Mouse (Mus musculus) layer of hippocampus, postnatal 36 days (tissue): ENCODE measurements around the gene Ip6k3. TPM values are rescaled to one million over a fixed set of nuclear protein-coding genes. Genes with fewer than 3 reads are reported as not detected.

Experiments
- DNase-seq, 2 experiments: peaks; one replicate each; pipeline ENCODE4 v3.0.0; 2022
- total RNA-seq, 2 experiments: library from RNA; stranded (reverse); gene quantifications; 2 replicates each; pipeline ENCODE4 v1.2.3; 2021

Ip6k3 gene
- under 1 TPM in 1 of 2 experiments, not detected in 1; 0.27 TPM for total RNA-seq

DNA sequence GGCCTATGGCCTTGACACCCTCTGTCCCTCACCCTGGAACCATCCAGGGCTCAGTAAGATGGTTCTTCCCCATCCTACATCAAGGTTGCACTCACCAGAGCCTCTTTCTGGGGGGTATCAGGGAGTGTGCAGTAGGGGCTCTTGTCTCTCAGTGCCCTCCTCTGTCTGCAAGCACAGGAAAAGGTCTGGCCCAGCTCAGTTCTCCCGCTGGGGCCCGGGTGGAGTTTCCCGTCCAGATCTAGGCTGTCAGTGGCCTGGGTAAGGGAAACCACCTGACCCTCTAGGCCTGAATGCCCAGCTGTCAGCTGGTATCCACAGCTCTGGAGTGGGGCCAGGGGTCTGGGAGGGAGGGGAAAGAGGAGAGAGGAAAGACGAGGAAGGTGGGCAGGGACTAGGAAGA lies at the start of gene Ip6k3:
TSS of gene Ip6k3 (minus strand) at position 251 of the 400 bp plus-strand sequence.
- DNase-seq = no peak

DNA sequence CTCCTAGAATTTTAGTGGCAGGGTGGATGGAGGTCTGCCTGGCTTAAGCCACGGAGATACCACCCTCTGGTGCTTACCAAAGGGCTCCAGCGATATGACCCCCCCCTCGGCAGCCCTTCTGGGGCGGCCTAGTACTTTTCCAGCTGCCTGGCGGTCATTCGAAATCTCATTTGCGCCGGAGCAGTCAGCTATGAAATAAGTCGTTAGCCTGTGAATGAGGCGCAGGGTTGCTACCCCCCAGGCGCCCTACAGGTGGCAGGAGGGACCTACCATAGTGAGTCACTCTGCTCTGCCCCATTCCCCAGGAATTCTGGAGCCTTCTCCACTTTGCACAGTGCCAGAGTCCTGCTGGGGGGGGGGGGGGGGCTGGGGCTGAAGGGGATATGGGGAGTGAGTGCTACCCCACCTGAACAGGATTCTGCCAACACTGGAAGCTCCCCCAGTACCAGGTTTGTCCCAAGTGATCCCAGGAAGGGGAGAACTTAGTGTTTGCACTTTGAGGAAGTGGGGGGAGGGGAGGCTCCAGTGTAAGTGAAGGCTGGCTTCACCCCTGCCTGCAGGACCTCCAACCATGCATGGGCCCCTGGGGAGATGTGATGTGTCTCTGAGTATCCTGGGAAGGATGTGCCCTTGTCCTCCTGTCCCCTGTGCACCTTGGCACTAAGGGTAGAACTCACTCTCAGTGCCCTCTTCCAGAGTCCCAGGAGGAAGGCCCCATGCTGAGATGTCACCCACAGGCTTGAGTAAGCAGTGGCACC lies 45.4 kb upstream of the Ip6k3 start:
- DNase-seq = no peak

DNA sequence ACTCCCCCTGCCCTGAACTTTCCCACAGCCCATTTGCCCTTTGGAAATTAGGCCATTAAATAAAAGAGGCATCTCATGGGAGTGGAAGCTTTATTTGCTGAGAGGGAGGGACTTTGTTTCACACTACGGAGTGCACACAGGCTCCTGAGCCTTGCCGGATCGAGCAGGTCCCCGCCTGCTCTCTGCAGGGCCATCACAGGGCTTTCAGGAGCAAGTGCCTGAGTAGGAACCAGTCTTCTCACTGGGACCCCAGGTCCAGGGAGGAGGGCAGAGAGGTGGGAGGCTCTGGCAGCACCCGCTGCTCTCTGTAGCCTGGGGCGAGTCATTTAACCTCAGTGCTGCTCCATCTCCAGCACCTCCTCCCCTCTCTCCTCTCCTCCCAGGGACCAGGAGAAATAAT lies 44.4 kb upstream of the Ip6k3 start:
- DNase-seq = no peak

DNA sequence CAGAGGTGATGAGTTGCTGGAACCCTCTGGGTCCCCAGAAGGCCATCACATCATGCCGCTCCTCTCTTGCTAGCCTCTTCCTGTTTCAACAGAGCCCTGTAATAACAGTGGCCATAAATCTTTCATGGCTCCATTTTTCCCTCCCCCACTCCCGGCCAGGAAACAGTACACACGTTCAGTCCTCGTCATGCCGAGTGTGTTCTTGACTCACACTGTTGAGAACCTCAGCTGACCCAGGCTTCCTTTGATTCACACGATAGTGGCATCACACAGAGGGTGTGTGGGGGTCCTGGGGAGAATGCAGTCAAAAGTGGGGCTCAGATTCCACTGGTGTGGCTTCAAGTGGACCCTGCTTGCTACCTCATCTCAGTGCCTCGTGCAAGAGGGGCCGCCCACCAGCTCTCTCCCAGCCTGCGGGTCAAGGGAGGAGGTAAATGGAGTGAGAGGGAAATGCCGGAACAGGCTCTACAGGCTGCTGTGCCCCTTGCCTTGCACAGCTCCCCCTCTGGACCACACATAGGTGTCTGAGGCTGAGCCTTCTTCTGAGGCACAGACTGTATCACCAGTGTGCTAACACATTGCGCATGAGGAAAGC lies 39.6 kb upstream of the Ip6k3 start:
- DNase-seq = no peak

DNA sequence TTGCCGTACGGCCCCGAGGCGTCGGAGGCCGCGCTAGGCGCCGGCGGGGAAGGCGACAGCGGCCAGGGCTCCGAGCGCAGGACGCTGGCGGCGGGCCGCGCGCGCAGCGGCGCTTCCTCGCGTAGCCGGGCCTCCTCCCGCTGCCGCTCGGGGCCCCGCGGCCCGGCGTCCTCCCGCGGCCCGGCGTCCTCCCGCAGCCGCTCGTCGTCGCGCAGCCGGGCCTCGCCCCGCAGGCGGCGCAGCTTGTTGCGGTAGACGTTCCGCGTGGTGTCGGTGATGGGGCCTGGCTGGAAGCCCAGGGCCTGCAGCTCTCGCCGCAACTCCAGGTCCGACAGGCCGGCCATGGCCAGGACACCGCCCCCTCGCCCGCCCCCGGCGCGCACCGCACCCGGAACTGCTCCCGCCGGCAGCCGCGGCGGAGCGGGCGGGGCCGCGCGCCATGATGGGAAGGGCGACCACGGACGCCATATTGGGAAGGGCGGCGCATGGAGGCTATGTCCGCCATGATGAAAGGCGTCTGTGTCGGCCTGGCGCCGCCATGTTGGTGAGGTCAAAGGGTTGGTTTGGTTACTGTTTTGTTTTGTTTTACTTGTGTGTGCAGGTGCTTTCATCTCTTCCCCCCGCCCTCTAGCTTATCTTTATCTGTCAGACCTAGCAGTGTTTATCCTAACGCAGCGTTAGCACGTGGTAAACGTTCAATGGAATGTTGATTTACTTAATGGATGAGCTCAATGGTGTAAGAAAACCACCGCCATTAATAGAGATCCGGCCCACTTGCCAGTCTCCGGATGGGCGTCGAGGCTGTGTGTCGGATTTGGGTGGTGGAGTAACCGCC lies 36.7 kb upstream of the Ip6k3 start, which contains the start of gene Lemd2:
TSS of gene Lemd2 (minus strand) at position 395 of the 835 bp plus-strand sequence.
- DNase-seq = peak; percentile 94 to 96

DNA sequence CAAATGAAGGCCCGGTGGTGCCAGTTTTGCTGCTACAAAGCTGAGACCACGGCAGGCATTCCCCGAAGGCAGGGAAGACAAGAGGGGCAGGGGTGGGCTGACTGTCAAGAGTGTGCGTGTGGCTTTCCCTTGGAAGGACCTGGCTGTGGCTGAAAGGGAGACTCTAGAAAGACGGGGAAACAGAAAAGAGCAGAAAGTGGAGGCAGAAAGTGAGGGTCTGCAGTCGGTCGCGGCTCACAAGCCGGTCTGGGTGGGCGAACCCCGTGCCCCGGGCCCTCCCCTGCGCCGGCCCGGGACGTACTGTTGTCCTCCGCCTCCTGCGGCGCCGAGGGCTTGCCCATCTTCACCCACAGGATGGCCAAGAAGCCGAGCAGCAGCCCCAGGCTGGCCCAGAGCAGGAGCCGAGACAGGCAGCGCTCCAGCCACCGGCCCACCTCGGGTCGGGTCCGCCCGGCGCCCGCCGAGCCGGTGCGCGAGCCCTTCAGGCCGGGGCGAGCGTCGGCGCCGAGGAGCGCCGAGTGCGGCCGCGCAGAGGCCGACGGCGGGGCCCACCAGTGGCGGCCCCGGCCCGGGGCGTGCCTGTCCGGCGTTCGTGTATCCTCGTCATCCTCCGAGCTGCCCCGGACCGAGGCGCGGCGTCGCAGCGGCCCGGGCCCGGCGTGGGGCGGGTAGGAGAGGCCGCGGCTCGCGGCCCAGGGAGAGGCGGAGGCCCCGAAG lies 35.9 kb upstream of the Ip6k3 start:
- no peak for DNase-seq

DNA sequence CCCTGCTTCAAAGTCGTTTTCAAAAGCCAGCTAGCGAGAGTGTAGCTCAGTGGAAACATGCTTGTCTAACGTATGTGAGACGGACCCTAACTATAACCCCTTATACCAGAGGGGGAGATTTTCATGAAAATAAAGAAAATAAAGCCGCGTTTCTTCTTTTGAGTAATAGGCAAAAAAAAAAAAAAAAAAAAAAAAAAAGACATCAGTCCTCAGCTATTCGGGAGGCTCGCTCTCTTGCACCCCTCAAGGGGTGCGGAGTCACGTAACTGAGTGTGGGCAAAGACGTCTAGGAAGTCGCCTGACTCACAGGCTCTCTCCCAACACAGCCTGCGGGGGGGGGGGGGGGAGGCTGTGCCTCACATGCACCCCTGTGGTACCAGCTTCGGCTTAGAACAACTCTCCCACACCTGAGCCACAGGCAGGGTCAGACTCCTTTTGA lies 35.3 kb upstream of the Ip6k3 start:
- DNase-seq = no peak

DNA sequence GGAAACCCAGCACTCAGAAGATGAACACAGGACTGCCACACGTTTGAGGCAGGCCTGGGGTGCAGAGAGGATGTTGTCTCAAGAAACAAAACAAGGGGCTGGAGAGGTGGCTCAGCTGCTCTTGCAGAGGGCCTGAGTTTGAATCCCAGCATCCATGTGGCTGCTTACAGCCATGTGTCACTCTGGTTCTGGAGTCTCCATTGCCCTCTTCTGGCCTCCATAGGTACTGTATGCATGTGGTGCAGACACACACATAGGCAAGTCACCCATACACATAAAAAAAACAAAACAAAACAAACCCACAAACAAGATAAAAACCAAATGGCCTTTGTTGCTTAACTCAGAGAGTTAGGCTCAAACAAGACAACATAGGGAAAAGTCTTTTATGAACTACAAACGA lies 34.4 kb upstream of the Ip6k3 start:
- DNase-seq = no peak

DNA sequence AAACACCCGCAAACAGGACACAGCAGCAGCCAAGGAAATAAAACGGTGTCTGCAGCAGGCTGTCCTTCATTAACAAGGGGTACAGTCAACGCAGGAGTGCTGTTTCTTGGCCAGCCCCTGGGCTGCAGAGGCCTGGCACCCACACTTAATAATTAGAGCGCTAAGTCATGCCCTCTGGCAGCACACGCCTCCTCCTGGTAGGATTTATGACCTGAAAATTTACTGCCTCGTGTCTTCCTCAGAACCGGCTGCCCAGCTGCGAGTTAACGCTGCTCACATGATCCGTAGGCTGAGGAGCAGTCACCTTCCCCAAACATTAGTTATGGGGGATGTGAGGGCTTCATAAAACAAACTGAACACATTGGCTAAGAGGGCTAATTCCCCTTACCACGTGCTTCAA lies 33.2 kb upstream of the Ip6k3 start:
- no peak for DNase-seq

DNA sequence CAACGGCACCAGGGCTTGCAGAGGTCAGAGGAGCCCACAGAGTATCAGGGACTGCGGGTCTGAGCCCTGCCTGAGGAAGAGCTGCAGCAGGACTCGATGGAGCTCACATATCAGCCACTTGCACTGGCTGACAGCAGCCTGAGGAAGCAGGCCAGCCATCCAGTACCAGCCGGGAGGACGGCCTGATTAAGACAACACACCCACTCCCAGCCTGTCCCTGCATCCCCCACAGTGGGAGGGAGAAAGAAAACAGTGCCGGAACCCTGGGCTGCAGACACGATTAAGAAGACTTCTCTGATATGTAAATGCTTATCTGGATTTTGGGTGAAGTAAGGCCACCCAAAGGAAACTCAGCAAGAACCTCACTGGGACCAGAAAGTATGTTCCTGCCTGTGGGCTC lies 32.3 kb upstream of the Ip6k3 start:
- peak; percentile 48 to 54 for DNase-seq

DNA sequence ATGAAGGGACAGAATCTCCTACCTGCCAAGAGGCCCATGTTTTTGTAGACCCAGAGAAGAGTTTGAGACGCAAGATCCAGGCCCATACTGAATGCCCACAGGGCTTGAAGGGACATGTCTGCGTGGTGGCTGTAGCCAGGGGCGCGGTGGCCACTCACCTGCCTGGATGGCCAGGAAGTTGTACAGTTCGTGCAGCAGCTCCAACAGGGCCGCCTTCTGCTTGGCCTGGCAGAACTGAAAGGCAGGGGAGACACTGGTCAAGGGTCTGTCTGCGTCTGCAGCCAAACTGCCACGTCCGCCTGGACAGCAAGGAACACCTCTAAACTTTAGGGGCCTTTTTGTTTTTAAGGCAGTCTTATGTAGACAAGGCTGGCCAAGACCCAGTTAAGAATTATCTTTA lies 31.6 kb upstream of the Ip6k3 start:
- DNase-seq = no peak

DNA sequence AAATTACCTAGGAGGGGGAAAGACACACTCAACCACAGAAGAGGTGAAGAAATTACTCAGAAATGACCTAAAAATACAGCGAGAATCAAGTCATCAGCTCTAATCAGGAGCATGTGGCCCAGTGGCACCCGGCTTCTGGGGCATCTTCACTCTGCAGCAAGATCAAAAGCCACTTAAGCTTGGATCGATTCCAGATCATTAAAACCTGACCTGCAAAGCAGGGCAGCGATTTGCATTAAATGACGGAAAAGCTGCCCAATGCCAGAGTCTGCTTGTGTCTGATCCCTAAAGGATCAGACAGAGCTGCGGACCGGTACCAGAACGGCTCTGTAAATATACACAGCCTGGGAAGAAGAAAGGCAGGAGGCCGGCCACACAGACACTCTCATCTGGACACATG lies 28.6 kb upstream of the Ip6k3 start:
- no peak for DNase-seq

DNA sequence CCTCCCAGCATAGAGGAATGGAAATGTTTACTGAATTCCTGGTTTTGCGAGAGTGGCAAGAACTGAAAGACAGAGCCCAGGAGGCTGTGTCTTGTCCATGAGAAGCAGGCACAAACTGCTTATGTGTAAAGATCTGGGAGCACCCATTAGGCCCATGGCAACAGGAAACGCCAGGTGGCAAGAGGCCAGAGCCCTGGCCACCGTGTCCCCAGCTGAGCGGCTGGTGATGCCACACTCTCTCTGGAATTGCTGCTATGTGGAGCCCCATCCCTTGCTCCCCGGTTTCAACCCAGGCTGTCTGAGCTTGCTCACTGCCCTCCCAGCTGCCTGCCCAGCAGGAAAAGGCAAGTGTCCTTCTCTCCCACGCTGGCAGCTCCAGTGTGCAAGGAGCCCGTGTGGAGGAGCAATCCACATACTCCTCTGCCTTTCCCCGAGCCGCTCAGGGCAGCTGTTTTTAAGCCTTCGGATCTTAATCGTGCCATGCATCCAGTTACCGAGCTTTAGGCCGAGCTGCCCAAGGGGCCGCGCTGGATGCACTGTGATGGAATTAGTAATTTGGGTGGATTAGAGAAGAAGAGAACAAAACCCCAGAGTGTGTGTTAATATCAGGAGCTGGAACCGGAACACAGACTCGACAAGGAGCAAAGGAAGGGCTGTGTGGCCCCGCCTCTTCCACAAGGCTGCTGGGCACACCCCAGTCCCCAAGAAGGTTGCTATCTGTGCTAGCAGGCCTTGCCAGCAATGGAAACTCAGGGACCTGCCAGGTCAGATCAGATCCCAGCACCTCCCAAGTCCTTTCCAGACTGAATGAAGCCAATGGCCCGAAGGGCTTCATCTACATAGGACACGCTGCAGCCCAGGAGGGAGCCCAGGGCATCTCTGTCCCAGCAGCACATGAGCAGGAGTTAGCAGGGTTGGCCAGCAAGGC lies 26.9 kb upstream of the Ip6k3 start:
- DNase-seq = no peak

DNA sequence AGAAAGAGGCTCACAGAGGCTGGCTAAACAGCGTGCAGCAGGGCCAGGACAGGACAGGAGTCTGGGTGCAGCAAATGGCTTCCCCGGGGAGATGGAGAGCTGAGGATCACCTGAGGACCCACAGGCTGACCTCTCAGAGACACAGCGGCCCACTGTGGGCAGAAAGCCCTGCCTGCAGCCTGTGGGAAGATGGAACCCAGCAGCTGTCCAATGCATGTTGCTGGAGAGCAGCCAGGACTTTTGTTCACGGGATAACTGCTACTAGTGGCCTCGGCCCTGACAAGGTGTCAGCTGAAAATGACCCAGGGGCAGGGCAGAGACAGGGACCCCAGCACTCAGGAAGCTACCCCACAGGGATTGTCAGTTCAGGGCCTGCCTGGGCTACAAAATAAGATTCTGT lies 24.2 kb upstream of the Ip6k3 start:
- DNase-seq = no peak

DNA sequence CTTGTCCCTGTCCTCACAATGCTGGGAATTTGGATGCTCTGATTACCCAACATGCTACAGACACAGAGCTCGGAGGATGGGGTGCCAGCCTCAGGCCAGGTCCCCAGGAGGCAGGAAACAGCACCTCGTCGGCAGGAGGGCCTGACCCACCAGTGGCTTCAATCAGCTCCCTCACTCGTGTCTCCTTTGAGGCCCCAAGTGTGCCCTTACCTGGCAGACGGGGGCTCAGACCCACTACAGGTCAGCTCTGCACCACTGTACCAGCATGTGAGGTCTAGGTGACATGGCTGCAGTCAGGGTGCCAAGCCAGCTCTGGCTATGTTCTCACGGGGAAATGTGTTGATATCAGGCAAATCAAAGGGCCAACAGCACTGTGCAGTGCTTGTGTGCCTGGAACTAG lies 23.6 kb upstream of the Ip6k3 start:
- no peak for DNase-seq

DNA sequence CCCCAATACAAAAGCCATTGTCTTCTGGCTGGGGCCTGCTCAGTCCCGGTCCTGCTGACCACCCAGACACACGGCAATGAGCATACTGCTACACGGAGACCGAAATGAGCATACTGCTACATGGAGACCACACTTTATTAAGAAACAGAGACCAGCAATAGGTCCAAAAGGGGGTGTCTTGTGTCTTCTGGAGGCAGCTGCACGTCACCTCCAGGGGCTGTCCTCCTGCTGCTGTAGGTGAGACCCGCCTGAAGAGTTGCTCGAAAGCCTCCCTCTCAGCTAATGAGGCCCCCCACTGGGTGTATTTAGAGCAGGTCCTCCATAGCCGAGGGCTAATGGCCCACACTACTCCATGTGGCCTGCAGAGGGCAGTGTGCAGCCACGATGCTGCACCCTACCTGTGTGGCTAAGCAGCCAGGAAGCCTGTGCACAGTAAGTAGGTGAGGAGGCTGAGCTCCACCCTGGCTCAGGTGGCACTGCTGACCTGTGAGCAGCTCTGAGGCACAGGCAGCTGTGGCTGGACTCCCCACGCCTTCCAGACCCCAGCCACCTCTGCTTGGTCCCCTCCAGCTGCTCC lies 22.1 kb upstream of the Ip6k3 start:
- peak; percentile 53 to 55 for DNase-seq

DNA sequence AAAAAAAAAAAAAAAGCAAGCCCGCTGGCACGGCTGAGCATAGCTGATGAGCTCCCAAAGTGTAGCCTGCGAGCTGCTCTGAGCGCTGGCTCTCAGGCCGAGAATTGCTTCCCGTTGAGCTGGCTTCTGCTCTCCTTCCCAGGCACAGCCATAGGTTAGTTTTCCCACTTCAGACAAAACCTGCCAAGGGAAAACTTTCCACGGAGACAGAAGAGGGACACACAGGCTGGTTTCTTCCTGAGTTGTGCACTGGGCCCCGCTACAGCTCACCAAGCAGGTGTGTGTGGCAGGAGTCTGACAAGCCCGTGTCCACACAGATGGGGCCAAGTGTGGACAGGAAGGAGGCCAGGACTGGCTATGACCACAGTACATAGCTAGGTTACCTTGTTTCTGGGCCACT lies 21.3 kb upstream of the Ip6k3 start:
- DNase-seq = no peak

DNA sequence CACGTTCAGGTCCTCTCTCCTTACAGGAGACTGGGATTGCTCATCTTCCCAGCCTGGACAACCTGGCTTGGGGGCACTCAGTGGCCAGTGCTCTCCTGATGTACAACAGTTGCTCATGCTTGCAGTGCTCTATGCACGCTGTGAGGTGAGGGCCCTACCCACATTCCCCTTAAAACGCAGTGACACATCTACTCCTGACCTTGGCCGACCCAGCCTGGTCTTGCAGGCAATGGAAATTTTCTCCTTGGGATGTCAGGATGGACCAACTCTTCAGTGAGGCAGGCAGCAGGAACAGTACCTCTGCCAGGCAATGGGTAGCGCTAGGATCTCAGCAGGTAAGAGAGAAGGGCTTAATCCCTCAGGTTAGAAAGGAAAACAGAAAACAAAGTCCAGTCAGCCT lies 19.5 kb upstream of the Ip6k3 start:
- no peak for DNase-seq

DNA sequence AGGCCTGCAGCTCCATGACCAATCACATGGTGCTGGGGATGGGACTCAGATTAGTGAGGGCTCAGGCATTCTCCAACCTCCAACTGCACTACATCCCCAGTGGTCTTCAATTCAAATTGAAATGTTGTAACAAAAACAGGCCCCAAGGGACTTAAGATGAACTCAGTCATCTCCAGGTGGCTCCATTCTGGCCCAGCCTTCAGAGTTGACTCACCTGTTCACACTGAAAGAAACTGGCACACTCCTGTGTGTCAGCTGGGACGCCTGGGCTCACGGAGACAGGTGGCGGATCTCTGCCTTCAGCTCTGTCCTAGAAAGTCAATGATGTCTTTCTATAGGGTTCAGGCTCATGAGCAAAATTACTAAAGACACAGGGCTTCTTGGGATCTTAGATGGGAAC lies 18.5 kb upstream of the Ip6k3 start:
- DNase-seq = no peak

DNA sequence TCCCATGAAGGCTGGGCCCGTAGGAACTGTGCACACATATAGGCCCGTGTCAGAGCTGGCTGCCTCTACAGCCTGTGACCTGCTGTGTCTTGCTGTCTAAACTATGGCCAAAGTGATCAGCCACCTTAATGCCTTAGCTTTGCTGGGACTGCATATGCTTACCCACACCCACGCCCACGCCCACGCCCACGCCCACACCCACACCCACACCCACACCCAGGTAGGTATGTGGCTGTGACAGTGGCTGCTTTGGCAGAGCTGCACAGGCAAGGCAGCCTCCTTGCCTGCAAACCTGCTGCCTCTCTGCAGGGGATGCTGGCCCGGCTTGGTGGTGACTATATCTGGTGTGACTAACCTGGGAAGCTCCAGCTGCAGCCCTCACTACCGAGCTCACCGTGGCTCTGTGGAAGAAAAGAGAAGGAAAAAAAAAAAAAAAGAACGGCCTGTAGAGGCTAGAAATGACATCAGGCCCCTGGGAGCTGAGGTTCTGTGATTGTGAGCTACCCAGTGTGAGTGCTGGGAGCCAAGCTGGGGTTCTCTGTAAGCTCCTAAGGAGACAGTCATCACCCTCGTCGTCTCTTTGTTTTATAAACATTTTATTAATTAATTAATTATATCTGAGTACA lies 16.2 kb upstream of the Ip6k3 start:
- DNase-seq = no peak

DNA sequence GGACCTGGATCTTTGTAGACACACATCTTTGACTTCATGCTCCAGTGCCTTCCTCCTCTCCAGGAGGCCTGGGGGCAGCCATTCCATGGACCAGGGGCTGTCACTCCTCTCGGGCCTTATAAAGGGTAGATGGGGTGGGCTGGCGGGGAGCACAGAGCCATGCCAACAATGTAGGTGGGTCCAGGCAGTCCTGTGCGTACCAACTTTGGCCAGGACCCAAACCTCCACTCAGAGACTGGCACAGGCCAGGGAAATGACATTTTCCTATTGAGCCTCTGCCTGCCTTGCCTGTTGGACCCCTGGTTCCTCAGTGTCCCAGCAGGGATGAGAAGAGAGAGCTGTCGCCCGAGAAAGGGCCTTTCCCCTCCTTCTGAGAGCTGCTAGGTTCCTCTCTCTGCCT lies 14.8 kb upstream of the Ip6k3 start:
- no peak for DNase-seq
